Mouse (Mus musculus) cortical plate, adult 2 months (tissue): ENCODE data around the gene Eif2ak1.

Experiments
- CTCF ChIP-seq: fragments of 200-500 bp; IDR thresholded peaks from 2 replicates; pipeline ENCODE4 v1.5.1; 2011; ENCODE audit warnings: mild to moderate bottlenecking, control low read depth, low read length; ENCODE audit not compliant: insufficient read depth; ENCODE audit errors: extremely low read depth
- POLR2A ChIP-seq: fragments of 200-500 bp; IDR thresholded peaks from 2 replicates; pipeline ENCODE4 v1.6.1; 2011; ENCODE audit warnings: mild to moderate bottlenecking, low read length, control low read depth; ENCODE audit not compliant: insufficient read depth; ENCODE audit errors: extremely low read depth

- TF ChIP-seq CTCF (peak; percentile 58), POLR2A (no peak)
Measured at GRCm38 (mm10) chr5:143917418-143917817, 99.8 kb downstream of the Eif2ak1 start.
